Mouse (Mus musculus) heart, embryonic 15.5 days (tissue): Measurements from ENCODE around the gene Gm6096. TPM values are rescaled to one million over a fixed set of nuclear protein-coding genes. Genes with fewer than 3 reads are reported as not detected.
"Not testable (repeated sequence)": the region's sequence is repeated elsewhere in the genome, so short reads cannot be mapped to it uniquely, and the experiment has no call there.

Experiments used
- ATAC-seq: fragments of 200-750 bp; cut with Nextera tagmentation; replicated peaks from 2 replicates; pipeline ENCODE4 v1.8.0; 2017; ENCODE audit warnings: low read depth, moderate TSS enrichment; ENCODE audit not compliant: insufficient number of reproducible peaks, insufficient read depth, low FRiP score
- H3K27ac ChIP-seq: fragments of 300-500 bp; sonication (generic); 2 replicates; pipeline ENCODE4 v1.5.1; 2015; ENCODE audit warnings: mild to moderate bottlenecking, inconsistent platforms
- H3K27me3 ChIP-seq: fragments of 300-500 bp; sonication (generic); 2 replicates; pipeline ENCODE4 v1.6.1; 2015; ENCODE audit warnings: inconsistent platforms
- H3K36me3 ChIP-seq: fragments of 300-500 bp; sonication (generic); 2 replicates; pipeline ENCODE4 v1.6.1; 2015; ENCODE audit warnings: mild to moderate bottlenecking, inconsistent platforms
- H3K4me1 ChIP-seq: fragments of 300-500 bp; sonication (generic); replicated peaks from 2 replicates; pipeline ENCODE4 v1.6.1; 2015; ENCODE audit warnings: inconsistent platforms
- H3K4me2 ChIP-seq: fragments of 300-500 bp; sonication (generic); 2 replicates; pipeline ENCODE4 v1.6.1; 2015; ENCODE audit warnings: inconsistent platforms, mild to moderate bottlenecking, moderate library complexity
- H3K4me3 ChIP-seq: fragments of 300-500 bp; sonication (generic); 2 replicates; pipeline ENCODE4 v1.5.1; 2015; ENCODE audit warnings: mild to moderate bottlenecking, inconsistent platforms
- H3K9ac ChIP-seq: fragments of 300-500 bp; sonication (generic); 2 replicates; pipeline ENCODE4 v1.6.1; 2015; ENCODE audit warnings: mild to moderate bottlenecking, inconsistent platforms
- H3K9me3 ChIP-seq: fragments of 300-500 bp; sonication (generic); replicated peaks from 2 replicates; pipeline ENCODE4 v1.6.1; 2016; ENCODE audit warnings: inconsistent platforms
- WGBS: fragments of 180-500 bp; shearing (Covaris S2); methylation state at CpG from one replicate; pipeline ENCODE4 v1.1.7; 2015; ENCODE audit warnings: mixed read lengths; 5-methylcytosine and 5-hydroxymethylcytosine counted together
- polyA plus RNA-seq: library from polyadenylated mRNA; unstranded; fragments of >200 nt; fragmentation: Nextera tagmentation; extraction: Ambion mirVana; gene quantifications from 2 replicates; pipeline ENCODE4 v1.2.1, GENCODE M21; 2015

Gene Gm6096
- 0.31 TPM in 1 of 2 replicates, not detected in the other for polyA plus RNA-seq

DNA sequence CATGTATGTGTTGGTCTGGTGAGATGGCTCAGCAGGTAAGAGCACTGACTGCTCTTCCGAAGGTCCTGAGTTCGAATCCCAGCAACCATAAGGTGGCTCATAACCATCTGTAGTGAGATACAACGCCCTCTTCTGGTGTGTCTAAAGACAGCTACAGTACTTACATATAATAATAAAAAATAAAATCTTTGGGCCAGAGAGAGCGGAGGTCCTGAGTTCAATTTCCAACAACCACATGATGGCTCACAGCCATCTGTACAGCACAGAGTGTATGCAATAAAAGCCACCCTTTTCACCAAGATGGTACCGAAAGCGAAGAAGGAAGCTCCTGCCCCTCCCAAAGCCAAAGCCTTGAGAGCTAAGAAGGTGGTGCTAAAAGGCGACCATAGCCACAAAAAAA, at the start of gene Gm6096:
Gene Gm6096, plus strand, starts transcription at position 301 of the 400 bp plus-strand sequence.
- H3K27me3 ChIP-seq = no peaks in the 10 kb centered on the region
- no peaks in the 10 kb centered on the region for H3K9me3 ChIP-seq
- no peak for ATAC-seq
- no peak within 1 kb of the TSS for H3K27ac ChIP-seq
- H3K36me3 ChIP-seq = peaks cover 54% of the 10 kb centered on the region
- H3K4me2 ChIP-seq = no peak within 1 kb of the TSS
- H3K4me1 ChIP-seq = no peaks in the 10 kb centered on the region
- WGBS = 94% methylated on average over 7 of the region's 7 CpGs
- no peak within 1 kb of the TSS for H3K9ac ChIP-seq
- no peak within 1 kb of the TSS for H3K4me3 ChIP-seq

DNA sequence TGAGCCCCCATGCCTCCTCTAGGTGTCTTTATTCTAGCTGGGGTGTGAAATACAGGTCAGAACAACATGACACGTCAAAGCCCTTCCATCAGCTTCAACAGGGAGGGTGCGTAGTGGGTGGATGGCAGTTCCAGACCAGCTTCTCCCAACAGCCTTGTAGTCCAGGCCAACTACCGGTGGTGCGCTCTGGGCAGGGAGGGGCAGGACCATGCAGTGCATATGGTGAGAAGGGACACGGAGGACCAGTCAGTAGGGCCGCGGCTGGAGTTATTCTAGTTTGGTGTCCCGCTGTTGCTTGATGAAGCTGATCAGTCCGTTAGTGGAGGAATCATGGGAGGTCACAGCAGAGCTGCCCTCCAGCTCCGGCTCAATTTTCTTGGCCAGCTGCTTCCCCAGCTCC, 48.7 kb upstream of the Gm6096 start:
- not testable (repeated sequence) for H3K4me1 ChIP-seq, H3K27me3 ChIP-seq, H3K4me3 ChIP-seq, ATAC-seq, H3K9ac ChIP-seq, H3K27ac ChIP-seq, H3K9me3 ChIP-seq, H3K4me2 ChIP-seq
- WGBS = 91% methylated on average over 10 of the region's 10 CpGs
- H3K36me3 ChIP-seq = peaks cover 69% of the 10 kb centered on the region

GRCm38 (mm10) chr7:34206331-34206730, 44.5 kb upstream of the Gm6096 start:
- Histone ChIP-seq H3K9me3 (no peaks in the 10 kb centered on the region), H3K4me2 (no peak overlapping the region), H3K27ac (no peak overlapping the region), H3K9ac (no peak overlapping the region), H3K4me3 (no peak overlapping the region), H3K4me1 (no peaks in the 10 kb centered on the region), H3K27me3 (no peaks in the 10 kb centered on the region), H3K36me3 (peaks cover 99% of the 10 kb centered on the region)
- ATAC-seq = no peak
- 91% methylated on average over 6 of the region's 6 CpGs for WGBS

GRCm38 (mm10) chr7:34208027-34208745, 42.7 kb upstream of the Gm6096 start:
- Histone ChIP-seq H3K27ac (no peak overlapping the region), H3K9me3 (no peaks in the 10 kb centered on the region), H3K36me3 (peaks cover 99% of the 10 kb centered on the region), H3K4me1 (no peaks in the 10 kb centered on the region), H3K27me3 (no peaks in the 10 kb centered on the region), H3K4me3 (no peak overlapping the region), H3K4me2 (no peak overlapping the region), H3K9ac (no peak overlapping the region)
- WGBS = 89% methylated on average over 9 of the region's 9 CpGs
- no peak for ATAC-seq

DNA sequence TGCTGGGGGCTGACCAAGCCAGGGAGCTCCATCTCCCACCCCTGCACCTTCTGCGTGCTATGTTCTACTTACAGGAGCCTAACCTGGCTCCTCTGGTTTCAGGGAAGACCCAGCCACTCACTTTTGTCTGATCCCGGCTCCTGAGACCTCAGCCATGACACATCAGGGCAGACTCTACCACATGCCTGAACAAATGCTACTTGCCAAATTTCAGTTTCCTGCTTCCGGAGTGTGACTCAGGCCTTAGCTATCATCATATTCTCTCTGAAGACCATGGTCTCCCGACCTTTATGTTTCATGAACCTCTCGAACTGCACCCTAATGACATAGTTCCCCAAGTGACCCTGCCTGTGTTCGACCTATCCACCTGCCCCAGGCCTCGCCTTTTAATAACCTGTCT, 37.6 kb upstream of the Gm6096 start:
- Histone ChIP-seq H3K36me3 (peaks cover 99% of the 10 kb centered on the region), H3K9ac (no peak overlapping the region), H3K9me3 (no peaks in the 10 kb centered on the region), H3K4me1 (no peaks in the 10 kb centered on the region), H3K27ac (no peak overlapping the region), H3K4me3 (no peak overlapping the region), H3K27me3 (no peaks in the 10 kb centered on the region), H3K4me2 (no peak overlapping the region)
- ATAC-seq = no peak
- WGBS = 88% methylated on average over 7 of the region's 7 CpGs

GRCm38 (mm10) chr7:34214644-34215043, 36.2 kb upstream of the Gm6096 start:
- H3K27me3 ChIP-seq = no peaks in the 10 kb centered on the region
- H3K9ac ChIP-seq = no peak overlapping the region
- H3K36me3 ChIP-seq = peaks cover 99% of the 10 kb centered on the region
- H3K4me2 ChIP-seq = no peak overlapping the region
- no peaks in the 10 kb centered on the region for H3K4me1 ChIP-seq
- no peaks in the 10 kb centered on the region for H3K9me3 ChIP-seq
- no peak overlapping the region for H3K27ac ChIP-seq
- 94% methylated on average over 8 of the region's 8 CpGs for WGBS
- H3K4me3 ChIP-seq = no peak overlapping the region
- no peak for ATAC-seq

GRCm38 (mm10) chr7:34215481-34215880, 35.4 kb upstream of the Gm6096 start:
- no peak overlapping the region for H3K4me2 ChIP-seq
- H3K27ac ChIP-seq = no peak overlapping the region
- H3K4me3 ChIP-seq = no peak overlapping the region
- no peaks in the 10 kb centered on the region for H3K4me1 ChIP-seq
- ATAC-seq = no peak
- WGBS = 84% methylated on average over 9 of the region's 9 CpGs
- H3K9me3 ChIP-seq = no peaks in the 10 kb centered on the region
- H3K36me3 ChIP-seq = peaks cover 100% of the 10 kb centered on the region
- H3K9ac ChIP-seq = no peak overlapping the region
- H3K27me3 ChIP-seq = no peaks in the 10 kb centered on the region

DNA sequence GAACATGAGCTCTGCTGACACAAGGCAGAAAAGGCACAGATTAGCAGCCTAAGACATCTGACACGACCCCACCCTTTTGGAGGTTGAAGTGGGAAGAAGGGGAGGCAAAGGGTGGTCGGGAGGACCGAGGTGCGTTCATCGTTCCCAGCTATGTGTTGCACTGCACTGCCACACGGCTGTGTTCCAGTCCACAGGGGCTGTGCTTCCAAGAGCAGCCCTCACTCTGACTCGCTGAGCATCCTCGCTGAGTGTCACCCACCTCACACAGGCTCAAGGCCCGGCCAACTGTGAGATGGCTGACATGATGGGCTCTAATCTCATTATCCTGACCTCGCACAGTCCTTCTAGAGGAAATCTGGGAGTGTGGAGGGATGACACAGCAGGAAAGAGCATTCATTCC, 34.4 kb upstream of the Gm6096 start:
- Histone ChIP-seq H3K9me3 (no peaks in the 10 kb centered on the region), H3K4me2 (no peak overlapping the region), H3K4me3 (no peak overlapping the region), H3K27me3 (no peaks in the 10 kb centered on the region), H3K27ac (no peak overlapping the region), H3K9ac (no peak overlapping the region), H3K36me3 (peaks cover 100% of the 10 kb centered on the region), H3K4me1 (no peaks in the 10 kb centered on the region)
- 92% methylated on average over 10 of the region's 10 CpGs for WGBS
- no peak for ATAC-seq

DNA sequence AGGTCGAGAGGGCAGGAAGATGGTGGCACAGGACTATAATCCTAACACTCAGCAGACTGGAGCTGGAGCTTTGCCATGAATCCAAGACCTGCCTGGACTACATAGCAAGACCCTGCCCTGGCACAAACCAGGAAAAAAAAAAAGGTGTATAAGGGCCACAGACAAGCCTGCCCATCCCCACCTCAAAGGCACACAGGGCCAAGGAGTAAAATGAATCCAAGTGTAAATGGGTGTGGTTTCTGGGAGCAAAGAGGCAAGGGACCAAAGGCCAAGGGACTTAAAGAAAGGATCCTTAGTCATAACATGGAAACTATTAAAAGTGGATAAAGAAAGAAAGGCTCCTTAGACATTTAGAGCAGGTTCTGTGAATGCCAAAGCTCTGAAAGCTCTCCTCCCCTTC, 32.3 kb upstream of the Gm6096 start:
- H3K9ac ChIP-seq = no peak overlapping the region
- H3K27ac ChIP-seq = no peak overlapping the region
- peaks cover 100% of the 10 kb centered on the region for H3K36me3 ChIP-seq
- ATAC-seq = no peak
- H3K9me3 ChIP-seq = no peaks in the 10 kb centered on the region
- WGBS = 78% methylated on average over 1 of the region's 1 CpGs
- no peaks in the 10 kb centered on the region for H3K27me3 ChIP-seq
- H3K4me3 ChIP-seq = no peak overlapping the region
- no peak overlapping the region for H3K4me2 ChIP-seq
- H3K4me1 ChIP-seq = no peaks in the 10 kb centered on the region

DNA sequence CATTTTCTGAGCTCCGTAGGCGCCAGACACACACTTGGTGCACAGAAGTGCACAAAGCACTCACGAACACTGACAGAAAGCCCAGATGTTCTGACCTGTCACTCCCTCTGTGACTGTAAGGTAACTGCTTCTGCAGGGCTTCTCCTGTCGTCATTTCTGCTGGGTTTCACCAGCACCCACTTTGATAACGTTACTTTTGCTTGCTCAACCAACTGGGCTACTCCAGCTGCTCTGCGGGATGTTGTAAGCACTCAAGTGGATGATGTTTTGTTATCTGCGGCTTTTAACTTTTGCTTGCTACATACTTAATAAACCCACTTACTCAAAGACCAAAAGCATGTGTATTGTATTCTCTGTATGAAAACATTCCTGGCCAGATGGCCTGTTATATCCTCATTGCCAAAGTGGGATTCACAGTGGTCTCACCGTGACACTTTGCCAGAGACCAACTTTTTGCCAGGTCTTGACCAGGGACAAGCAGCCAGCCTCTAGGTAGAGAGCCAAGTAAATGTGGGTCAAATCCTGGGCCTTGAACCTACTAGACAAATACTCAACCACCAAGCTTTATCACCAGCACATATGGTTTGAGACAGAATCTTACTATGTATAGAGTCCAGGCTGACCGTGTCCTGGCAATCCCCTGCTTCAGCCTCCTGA, 29.1 kb upstream of the Gm6096 start:
- peaks cover 14% of the 10 kb centered on the region for H3K4me1 ChIP-seq
- no peak overlapping the region for H3K4me2 ChIP-seq
- no peak overlapping the region for H3K27ac ChIP-seq
- no peaks in the 10 kb centered on the region for H3K27me3 ChIP-seq
- H3K9ac ChIP-seq = no peak overlapping the region
- 75% methylated on average over 9 of the region's 9 CpGs for WGBS
- ATAC-seq = no peak
- peaks cover 96% of the 10 kb centered on the region for H3K36me3 ChIP-seq
- H3K9me3 ChIP-seq = no peaks in the 10 kb centered on the region
- H3K4me3 ChIP-seq = no peak overlapping the region

DNA sequence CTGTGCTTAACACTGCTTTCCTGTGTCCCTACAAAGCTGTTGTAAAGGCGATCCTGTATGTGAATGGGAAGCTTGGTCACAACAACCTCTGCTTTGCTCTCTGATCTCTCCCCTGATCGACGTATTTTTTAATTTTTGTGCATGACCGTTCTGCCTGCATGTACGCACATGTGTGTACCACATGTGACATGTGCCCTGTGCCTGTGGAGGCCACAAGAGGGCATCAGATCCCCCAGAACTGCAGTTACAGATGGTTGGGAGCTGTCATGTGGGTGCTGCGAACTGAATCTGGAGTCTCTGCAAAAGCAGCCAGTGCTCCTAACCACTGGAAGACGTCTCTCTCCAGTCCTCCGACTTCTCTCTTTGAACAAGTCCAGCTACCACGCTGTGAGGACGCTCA, 28.5 kb upstream of the Gm6096 start:
- no peaks in the 10 kb centered on the region for H3K27me3 ChIP-seq
- no peaks in the 10 kb centered on the region for H3K9me3 ChIP-seq
- H3K9ac ChIP-seq = no peak overlapping the region
- 93% methylated on average over 10 of the region's 10 CpGs for WGBS
- H3K36me3 ChIP-seq = peaks cover 96% of the 10 kb centered on the region
- peaks cover 20% of the 10 kb centered on the region for H3K4me1 ChIP-seq
- H3K4me3 ChIP-seq = no peak overlapping the region
- H3K4me2 ChIP-seq = no peak overlapping the region
- no peak overlapping the region for H3K27ac ChIP-seq
- no peak for ATAC-seq

- Histone ChIP-seq H3K9me3 (no peaks in the 10 kb centered on the region), H3K27me3 (no peaks in the 10 kb centered on the region), H3K36me3 (peaks cover 83% of the 10 kb centered on the region), H3K9ac (no peak overlapping the region), H3K4me3 (no peak overlapping the region), H3K27ac (no peak overlapping the region), H3K4me2 (no peak overlapping the region), H3K4me1 (peaks cover 39% of the 10 kb centered on the region)
- no peak for ATAC-seq
- 84% methylated on average over 6 of the region's 6 CpGs for WGBS
Observed at GRCm38 (mm10) chr7:34224308-34224707, 26.5 kb upstream of the Gm6096 start.
